Mouse (Mus musculus): ENCODE measurements around the gene Krt81. TPM values are rescaled to one million over a fixed set of nuclear protein-coding genes. Genes with fewer than 3 reads are reported as not detected.

The Krt81 gene
- polyA plus RNA-seq, 1 experiment from 2014 or later: 0.28 TPM

Other genes with a start within 250 kb of the Krt81 start
- 0.95 and 1.1 TPM in 2 replicates for gene Grasp, start 239.6 kb downstream of the Krt81 start, polyA plus RNA-seq (2015; fragmentation: Nextera tagmentation; extraction: Ambion mirVana)
- 5.0 and 6.4 TPM in 2 replicates for gene Nr4a1, start 209.5 kb downstream of the Krt81 start, polyA plus RNA-seq (2015; fragmentation: Nextera tagmentation; extraction: Ambion mirVana)
- 74.8 and 79.8 TPM in 2 replicates for gene Atg101, start 179.5 kb downstream of the Krt81 start, polyA plus RNA-seq (2015; fragmentation: Nextera tagmentation; extraction: Ambion mirVana)
- gene 6030408B16Rik, start 170.5 kb downstream of the Krt81 start, polyA plus RNA-seq (2015; fragmentation: Nextera tagmentation; extraction: Ambion mirVana): 0.19 and 0.26 TPM in 2 replicates
- 0.10 TPM in 2 replicates for gene Krt80, start 93.6 kb downstream of the Krt81 start, polyA plus RNA-seq (2015; fragmentation: Nextera tagmentation; extraction: Ambion mirVana)
- gene Krt7, start 52.7 kb downstream of the Krt81 start, polyA plus RNA-seq (2015; fragmentation: Nextera tagmentation; extraction: Ambion mirVana): 0.34 and 1.1 TPM in 2 replicates
- 0.35 and 0.70 TPM in 2 replicates for gene Krt87, start 24.9 kb downstream of the Krt81 start, polyA plus RNA-seq (2015; fragmentation: Nextera tagmentation; extraction: Ambion mirVana)
- not detected in 2 replicates for gene Krt88, start 16.0 kb downstream of the Krt81 start, polyA plus RNA-seq (2015; fragmentation: Nextera tagmentation; extraction: Ambion mirVana)
- gene Krt86, start 9.7 kb upstream of the Krt81 start, polyA plus RNA-seq (2015; fragmentation: Nextera tagmentation; extraction: Ambion mirVana): 0.10 TPM in 1 of 2 replicates, not detected in the other
- gene Krt83, start 27.8 kb upstream of the Krt81 start, polyA plus RNA-seq (2015; fragmentation: Nextera tagmentation; extraction: Ambion mirVana): not detected in 2 replicates
- gene Gm49425, start 53.5 kb upstream of the Krt81 start, polyA plus RNA-seq (2015; fragmentation: Nextera tagmentation; extraction: Ambion mirVana): not detected in 2 replicates
- gene Krt84, start 69.1 kb upstream of the Krt81 start, polyA plus RNA-seq (2015; fragmentation: Nextera tagmentation; extraction: Ambion mirVana): not detected in 2 replicates
- gene Krt82, start 86.9 kb upstream of the Krt81 start, polyA plus RNA-seq (2015; fragmentation: Nextera tagmentation; extraction: Ambion mirVana): not detected in 2 replicates
- 0.19 TPM in 2 replicates for gene Krt90, start 99.2 kb upstream of the Krt81 start, polyA plus RNA-seq (2015; fragmentation: Nextera tagmentation; extraction: Ambion mirVana)
- 0.07 and 0.08 TPM in 2 replicates for gene Krt75, start 110.2 kb upstream of the Krt81 start, polyA plus RNA-seq (2015; fragmentation: Nextera tagmentation; extraction: Ambion mirVana)
- not detected in 2 replicates for gene Gm5414, start 164.4 kb upstream of the Krt81 start, polyA plus RNA-seq (2015; fragmentation: Nextera tagmentation; extraction: Ambion mirVana)
- not detected in 2 replicates for gene Gm5478, start 183.6 kb upstream of the Krt81 start, polyA plus RNA-seq (2015; fragmentation: Nextera tagmentation; extraction: Ambion mirVana)
- not detected in 2 replicates for gene Krt6b, start 216.5 kb upstream of the Krt81 start, polyA plus RNA-seq (2015; fragmentation: Nextera tagmentation; extraction: Ambion mirVana)
- gene Krt6a, start 230.6 kb upstream of the Krt81 start, polyA plus RNA-seq (2015; fragmentation: Nextera tagmentation; extraction: Ambion mirVana): not detected in 2 replicates
- gene Krt5, start 249.1 kb upstream of the Krt81 start, polyA plus RNA-seq (2015; fragmentation: Nextera tagmentation; extraction: Ambion mirVana): 0.08 TPM in 1 of 2 replicates, not detected in the other